Mouse (Mus musculus) naive thymus-derived CD4-positive, alpha-beta T cell, adult 5 months (primary cell): Measurements from ENCODE around the gene Zcchc8. TPM values are rescaled to one million over a fixed set of nuclear protein-coding genes. Genes with fewer than 3 reads are reported as not detected.

Experiments
- polyA plus RNA-seq: library from polyadenylated mRNA; unstranded; fragments of 100-300 nt; shearing (Covaris generic); gene quantifications from one replicate; pipeline ENCODE4 v1.2.1, GENCODE M21; 2017

Gene Zcchc8
- 75.6 TPM for polyA plus RNA-seq

GRCm38 (mm10) chr5:123720328-123721311, at the start of gene Zcchc8:
TSS of gene Zcchc8 (minus strand) at chr5:123721100.

GRCm38 (mm10) chr5:123749065-123750064, 28.5 kb upstream of the Zcchc8 start, which contains the start of the genes Rsrc2 and Kntc1:
TSS of gene Rsrc2 (minus strand) at chr5:123749414.
TSS of gene Kntc1 (plus strand) at chr5:123749716.

GRCm38 (mm10) chr5:123684221-123685144, 36.4 kb downstream of the Zcchc8 start, which contains the start of gene Clip1:
TSS of gene Clip1 (minus strand) at chr5:123684618.

Other genes with a start within 250 kb of the Zcchc8 start
- not detected for gene Lrrc43, start 231.8 kb downstream of the Zcchc8 start, polyA plus RNA-seq
- gene Il31, start 231.6 kb downstream of the Zcchc8 start, polyA plus RNA-seq, result not detected
- 0.27 TPM for gene B3gnt4, start 210.6 kb downstream of the Zcchc8 start, polyA plus RNA-seq
- gene Diablo, start 196.9 kb downstream of the Zcchc8 start, polyA plus RNA-seq, result 94.6 TPM
- not detected for gene Gm49027, start 195.6 kb downstream of the Zcchc8 start, polyA plus RNA-seq
- 45.0 TPM for gene Vps33a, start 148.1 kb downstream of the Zcchc8 start, polyA plus RNA-seq
- 196 TPM for gene Clip1, start 36.5 kb downstream of the Zcchc8 start, polyA plus RNA-seq
- gene Rsrc2, start 28.3 kb upstream of the Zcchc8 start, polyA plus RNA-seq, result 290 TPM
- 1.2 TPM for gene Kntc1, start 28.6 kb upstream of the Zcchc8 start, polyA plus RNA-seq
- not detected for gene Hcar2, start 144.4 kb upstream of the Zcchc8 start, polyA plus RNA-seq
- gene Hcar1, start 158.9 kb upstream of the Zcchc8 start, polyA plus RNA-seq, result not detected
- 46.2 TPM for gene Denr, start 186.1 kb upstream of the Zcchc8 start, polyA plus RNA-seq
- gene Gm43518, start 206.3 kb upstream of the Zcchc8 start, polyA plus RNA-seq, result 5.9 TPM
- gene Ccdc62, start 209.6 kb upstream of the Zcchc8 start, polyA plus RNA-seq, result 2.9 TPM